Mouse (Mus musculus): ENCODE measurements around the gene Atg5. TPM values are rescaled to one million over a fixed set of nuclear protein-coding genes. Genes with fewer than 3 reads are reported as not detected.
A peak's percentile ranks its signal among the peaks of the same experiment; 100 is the strongest.

Atg5 gene
- total and polyA plus RNA-seq, 2 experiments from 2014 or later, result 20.0 to 25.2 TPM

- Histone ChIP-seq H3K9ac (replicated peaks; ENCODE audit: low read depth, low read length) (no peak overlapping the region), H3K4me3 (ENCODE audit: low read depth, low read length) (no peak overlapping the region), H3K4me1 (ENCODE audit: control insufficient read depth, insufficient read depth) (no peaks in the 10 kb centered on the region), H3K36me3 (replicated peaks; ENCODE audit: control insufficient read depth, insufficient read depth, low read length) (0 out of 2 replicates have a peak, but pooled peaks cover 18% of the 10 kb centered on the region), H3K9me3 (replicated peaks; ENCODE audit: control insufficient read depth, low read length) (no peaks in the 10 kb centered on the region), H3K27me3 (ENCODE audit: control insufficient read depth, insufficient read depth, low read length) (no peaks in the 10 kb centered on the region), H3K27ac (ENCODE audit: low read depth) (no peak overlapping the region), H3K4me2 (ENCODE audit: low read depth, low read length) (no peak overlapping the region)
- WGBS, result 65% methylated on average over 14 of the region's 14 CpGs
- peak; percentile 41; the same call in 1 of the 2 replicates for ATAC-seq (ENCODE audit: insufficient read depth, low read depth)
- DNase-seq (ENCODE audit: low spot score), result no peak
- TF ChIP-seq CTCF (IDR thresholded peaks at IDR 0.05; ENCODE audit: low read depth) (no peak), EP300 (IDR thresholded peaks at IDR 0.05; ENCODE audit: low read depth) (no peak)
Measured at GRCm38 (mm10) chr10:44316280-44317270, 48.4 kb downstream of the Atg5 start.

GRCm38 (mm10) chr10:44322166-44322565, 54.0 kb downstream of the Atg5 start:
- no peak overlapping the region for H3K27ac ChIP-seq (ENCODE audit: low read depth)
- no peak overlapping the region for H3K4me2 ChIP-seq (ENCODE audit: low read depth, low read length)
- 18% methylated on average over 1 of the region's 1 CpGs for WGBS
- no peaks in the 10 kb centered on the region for H3K4me1 ChIP-seq (ENCODE audit: control insufficient read depth, insufficient read depth)
- ATAC-seq (ENCODE audit: insufficient read depth, low read depth) (no peak), DNase-seq (ENCODE audit: low spot score) (no peak)
- H3K4me3 ChIP-seq (ENCODE audit: low read depth, low read length), result no peak overlapping the region
- H3K27me3 ChIP-seq (ENCODE audit: control insufficient read depth, insufficient read depth, low read length), result no peaks in the 10 kb centered on the region
- 0 out of 2 replicates have a peak, but pooled peaks cover 9% of the 10 kb centered on the region for H3K36me3 ChIP-seq (replicated peaks; ENCODE audit: control insufficient read depth, insufficient read depth, low read length)
- no peaks in the 10 kb centered on the region for H3K9me3 ChIP-seq (replicated peaks; ENCODE audit: control insufficient read depth, low read length)
- H3K9ac ChIP-seq (replicated peaks; ENCODE audit: low read depth, low read length), result no peak overlapping the region
- TF ChIP-seq EP300 (IDR thresholded peaks at IDR 0.05; ENCODE audit: low read depth) (no peak), CTCF (IDR thresholded peaks at IDR 0.05; ENCODE audit: low read depth) (no peak)

- no peak for TF ChIP-seq EP300 (IDR thresholded peaks at IDR 0.05; ENCODE audit: low read depth)
- no peak for TF ChIP-seq CTCF (IDR thresholded peaks at IDR 0.05; ENCODE audit: low read depth)
- no peaks in the 10 kb centered on the region for H3K4me1 ChIP-seq (ENCODE audit: control insufficient read depth, insufficient read depth)
- no peaks in the 10 kb centered on the region for H3K9me3 ChIP-seq (replicated peaks; ENCODE audit: control insufficient read depth, low read length)
- ATAC-seq (ENCODE audit: insufficient read depth, low read depth) (no peak), DNase-seq (ENCODE audit: low spot score) (no peak)
- H3K27ac ChIP-seq (ENCODE audit: low read depth), result peak overlapping the region; percentile 7; the same call in 1 of the 2 replicates
- no peak overlapping the region for H3K4me2 ChIP-seq (ENCODE audit: low read depth, low read length)
- WGBS, result 76% methylated on average over 9 of the region's 9 CpGs
- H3K9ac ChIP-seq (replicated peaks; ENCODE audit: low read depth, low read length), result no peak overlapping the region
- H3K36me3 ChIP-seq (replicated peaks; ENCODE audit: control insufficient read depth, insufficient read depth, low read length), result 0 out of 2 replicates have a peak, but pooled peaks cover 9% of the 10 kb centered on the region
- H3K4me3 ChIP-seq (ENCODE audit: low read depth, low read length), result no peak overlapping the region
- H3K27me3 ChIP-seq (ENCODE audit: control insufficient read depth, insufficient read depth, low read length), result no peaks in the 10 kb centered on the region
Measured at GRCm38 (mm10) chr10:44323070-44323775, 55.1 kb downstream of the Atg5 start.

- H3K9ac ChIP-seq (replicated peaks; ENCODE audit: low read depth, low read length), result no peak overlapping the region
Measured at GRCm38 (mm10) chr10:44323836-44324235, 55.7 kb downstream of the Atg5 start.

More at GRCm38 (mm10) chr10:44323836-44324235, 55.7 kb downstream of the Atg5 start:
- Histone ChIP-seq H3K27ac (ENCODE audit: low read depth) (no peak overlapping the region), H3K4me1 (ENCODE audit: control insufficient read depth, insufficient read depth) (no peaks in the 10 kb centered on the region), H3K4me3 (ENCODE audit: low read depth, low read length) (no peak overlapping the region), H3K36me3 (replicated peaks; ENCODE audit: control insufficient read depth, insufficient read depth, low read length) (0 out of 2 replicates have a peak, but pooled peaks cover 9% of the 10 kb centered on the region), H3K27me3 (ENCODE audit: control insufficient read depth, insufficient read depth, low read length) (no peaks in the 10 kb centered on the region), H3K9me3 (replicated peaks; ENCODE audit: control insufficient read depth, low read length) (no peaks in the 10 kb centered on the region), H3K4me2 (ENCODE audit: low read depth, low read length) (no peak overlapping the region)
- TF ChIP-seq EP300 (IDR thresholded peaks at IDR 0.05; ENCODE audit: low read depth) (no peak), CTCF (IDR thresholded peaks at IDR 0.05; ENCODE audit: low read depth) (no peak)
- 88% methylated on average over 8 of the region's 8 CpGs for WGBS
- no peak for DNase-seq (ENCODE audit: low spot score)
- ATAC-seq (ENCODE audit: insufficient read depth, low read depth), result no peak

Data from heart, postnatal 0 days (tissue).